Mouse (Mus musculus): ENCODE results near the gene Arhgap42. TPM values are rescaled to one million over a fixed set of nuclear protein-coding genes. Genes with fewer than 3 reads are reported as not detected.

Gene Arhgap42
- polyA plus RNA-seq, 1 experiment, result 1.4 TPM

GRCm38 (mm10) chr9:9248529-9248928 lies 9.6 kb upstream of the Arhgap42 start:
- no peak overlapping the region for H3K27ac ChIP-seq (ENCODE audit: control insufficient read depth, insufficient read depth, low read depth, low read length)
- H3K27me3 ChIP-seq (ENCODE audit: control insufficient read depth, insufficient read depth, low read length), result no peaks in the 10 kb centered on the region
- H3K4me3 ChIP-seq (ENCODE audit: control insufficient read depth, low read depth, low read length), result no peak overlapping the region
- TF ChIP-seq POLR2A (IDR thresholded peaks at IDR 0.05; ENCODE audit: control insufficient read depth, low read depth, low read length) (no peak), CTCF (IDR thresholded peaks at IDR 0.05; ENCODE audit: control insufficient read depth, insufficient read depth, insufficient replicate concordance, low read depth, low read length) (no peak)
- H3K4me1 ChIP-seq (ENCODE audit: control insufficient read depth, insufficient read depth, low read length), result no peaks in the 10 kb centered on the region
- no peaks in the 10 kb centered on the region for H3K36me3 ChIP-seq (ENCODE audit: control insufficient read depth, insufficient read depth, low read length)

DNA sequence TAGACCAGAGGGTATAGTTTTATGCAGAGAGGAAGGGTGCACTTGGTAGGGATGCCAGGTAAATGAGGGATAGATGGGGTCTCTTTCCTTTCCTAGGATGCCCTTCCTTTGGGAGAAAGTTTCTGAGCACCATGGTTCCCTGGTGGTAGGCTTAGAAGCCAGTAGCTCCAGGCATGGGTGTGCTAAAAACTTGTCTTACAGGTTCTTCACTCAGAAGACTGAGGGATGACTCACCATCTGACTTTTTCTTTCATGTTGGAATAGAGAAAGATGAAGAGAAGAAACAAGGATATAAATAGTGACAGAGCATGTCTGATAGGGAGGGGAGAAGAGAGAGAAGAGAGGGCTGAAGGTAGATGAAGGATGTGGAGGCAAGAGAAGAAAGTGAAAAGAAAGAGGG lies 7.1 kb upstream of the Arhgap42 start:
- Histone ChIP-seq H3K4me3 (ENCODE audit: control insufficient read depth, low read depth, low read length) (no peak overlapping the region), H3K27me3 (ENCODE audit: control insufficient read depth, insufficient read depth, low read length) (no peaks in the 10 kb centered on the region), H3K36me3 (ENCODE audit: control insufficient read depth, insufficient read depth, low read length) (no peaks in the 10 kb centered on the region), H3K4me1 (ENCODE audit: control insufficient read depth, insufficient read depth, low read length) (no peaks in the 10 kb centered on the region), H3K27ac (ENCODE audit: control insufficient read depth, insufficient read depth, low read depth, low read length) (no peak overlapping the region)
- no peak for TF ChIP-seq CTCF (IDR thresholded peaks at IDR 0.05; ENCODE audit: control insufficient read depth, insufficient read depth, insufficient replicate concordance, low read depth, low read length)
- no peak for TF ChIP-seq POLR2A (IDR thresholded peaks at IDR 0.05; ENCODE audit: control insufficient read depth, low read depth, low read length)

GRCm38 (mm10) chr9:9243834-9244233 lies 4.9 kb upstream of the Arhgap42 start:
- Histone ChIP-seq H3K27me3 (ENCODE audit: control insufficient read depth, insufficient read depth, low read length) (no peaks in the 10 kb centered on the region), H3K27ac (ENCODE audit: control insufficient read depth, insufficient read depth, low read depth, low read length) (no peak overlapping the region), H3K4me1 (ENCODE audit: control insufficient read depth, insufficient read depth, low read length) (peaks cover 3% of the 10 kb centered on the region), H3K36me3 (ENCODE audit: control insufficient read depth, insufficient read depth, low read length) (no peaks in the 10 kb centered on the region), H3K4me3 (ENCODE audit: control insufficient read depth, low read depth, low read length) (no peak overlapping the region)
- TF ChIP-seq POLR2A (IDR thresholded peaks at IDR 0.05; ENCODE audit: control insufficient read depth, low read depth, low read length) (no peak), CTCF (IDR thresholded peaks at IDR 0.05; ENCODE audit: control insufficient read depth, insufficient read depth, insufficient replicate concordance, low read depth, low read length) (no peak)

GRCm38 (mm10) chr9:9241202-9241795 lies 2.4 kb upstream of the Arhgap42 start:
- Histone ChIP-seq H3K4me1 (ENCODE audit: control insufficient read depth, insufficient read depth, low read length) (peaks cover 3% of the 10 kb centered on the region), H3K4me3 (ENCODE audit: control insufficient read depth, low read depth, low read length) (no peak overlapping the region), H3K27me3 (ENCODE audit: control insufficient read depth, insufficient read depth, low read length) (no peaks in the 10 kb centered on the region), H3K27ac (ENCODE audit: control insufficient read depth, insufficient read depth, low read depth, low read length) (no peak overlapping the region), H3K36me3 (ENCODE audit: control insufficient read depth, insufficient read depth, low read length) (no peaks in the 10 kb centered on the region)
- TF ChIP-seq CTCF (IDR thresholded peaks at IDR 0.05; ENCODE audit: control insufficient read depth, insufficient read depth, insufficient replicate concordance, low read depth, low read length) (no peak), POLR2A (IDR thresholded peaks at IDR 0.05; ENCODE audit: control insufficient read depth, low read depth, low read length) (no peak)

DNA sequence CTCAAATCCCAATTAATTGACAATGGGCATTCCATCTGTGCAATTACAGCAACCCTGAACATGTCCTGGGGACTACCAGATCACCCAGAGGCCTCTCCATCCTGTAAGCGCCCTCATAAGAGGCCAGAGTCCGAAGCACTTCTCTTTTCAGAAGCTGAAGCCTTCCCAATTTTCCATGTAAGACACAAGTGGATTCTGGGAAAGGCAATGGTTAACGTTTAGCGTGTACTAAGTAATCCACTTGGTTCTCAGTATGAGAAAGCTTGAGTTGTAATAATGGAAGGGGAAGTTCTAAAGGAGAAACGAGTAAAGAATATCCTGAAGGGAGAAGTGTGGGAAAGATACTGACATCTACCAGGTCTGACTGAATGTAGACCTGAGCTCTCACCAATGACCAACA lies 1.4 kb downstream of the Arhgap42 start:
- Histone ChIP-seq H3K4me1 (ENCODE audit: control insufficient read depth, insufficient read depth, low read length) (peaks cover 3% of the 10 kb centered on the region), H3K36me3 (ENCODE audit: control insufficient read depth, insufficient read depth, low read length) (no peaks in the 10 kb centered on the region), H3K4me3 (ENCODE audit: control insufficient read depth, low read depth, low read length) (no peak overlapping the region), H3K27me3 (ENCODE audit: control insufficient read depth, insufficient read depth, low read length) (no peaks in the 10 kb centered on the region), H3K27ac (ENCODE audit: control insufficient read depth, insufficient read depth, low read depth, low read length) (no peak overlapping the region)
- TF ChIP-seq POLR2A (IDR thresholded peaks at IDR 0.05; ENCODE audit: control insufficient read depth, low read depth, low read length) (no peak), CTCF (IDR thresholded peaks at IDR 0.05; ENCODE audit: control insufficient read depth, insufficient read depth, insufficient replicate concordance, low read depth, low read length) (no peak)

DNA sequence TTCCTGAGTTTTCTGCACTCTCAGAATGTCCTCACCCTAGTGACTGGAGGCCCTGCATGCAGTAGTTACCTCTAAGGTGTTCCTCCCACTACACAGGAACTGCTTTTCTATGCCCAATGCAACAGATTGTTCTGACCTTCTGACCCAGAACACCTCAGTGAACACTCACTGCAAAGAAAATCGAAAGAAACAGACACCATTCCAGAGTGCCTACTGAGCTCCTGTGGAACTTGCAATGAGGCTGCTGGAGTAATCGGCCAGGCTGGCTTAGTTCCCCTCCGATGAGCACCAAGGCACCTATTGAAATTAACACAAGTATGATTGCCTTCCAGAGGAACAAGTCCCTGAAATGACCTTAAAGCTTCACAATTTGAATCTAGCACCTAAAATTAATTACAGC lies 9.2 kb downstream of the Arhgap42 start:
- Histone ChIP-seq H3K36me3 (ENCODE audit: control insufficient read depth, insufficient read depth, low read length) (no peaks in the 10 kb centered on the region), H3K4me3 (ENCODE audit: control insufficient read depth, low read depth, low read length) (no peak overlapping the region), H3K4me1 (ENCODE audit: control insufficient read depth, insufficient read depth, low read length) (peaks cover 2% of the 10 kb centered on the region; the same call in 1 of the 2 replicates), H3K27me3 (ENCODE audit: control insufficient read depth, insufficient read depth, low read length) (no peaks in the 10 kb centered on the region), H3K27ac (ENCODE audit: control insufficient read depth, insufficient read depth, low read depth, low read length) (no peak overlapping the region)
- TF ChIP-seq CTCF (IDR thresholded peaks at IDR 0.05; ENCODE audit: control insufficient read depth, insufficient read depth, insufficient replicate concordance, low read depth, low read length), result no peak

DNA sequence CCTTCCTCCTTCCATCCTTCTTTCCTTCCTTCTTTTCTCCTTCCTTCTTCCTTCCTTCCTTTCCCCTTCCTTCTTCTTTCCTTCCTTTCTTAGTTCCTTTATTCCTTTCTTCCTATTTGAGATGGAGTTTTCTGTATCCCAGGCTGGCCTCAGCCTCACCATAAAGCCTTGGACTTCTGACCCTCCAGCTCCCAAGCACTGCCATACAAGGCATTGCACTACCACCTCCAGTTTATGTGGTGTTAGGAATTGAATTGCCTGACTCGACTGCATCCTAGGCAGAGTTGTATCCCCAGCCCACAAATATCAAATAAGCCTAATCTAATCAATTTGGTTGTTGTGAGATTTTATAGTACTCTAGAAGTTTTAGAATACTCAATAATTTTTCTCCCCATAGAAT lies 14.1 kb downstream of the Arhgap42 start:
- no peak overlapping the region for H3K4me3 ChIP-seq (ENCODE audit: control insufficient read depth, low read depth, low read length)
- no peaks in the 10 kb centered on the region for H3K36me3 ChIP-seq (ENCODE audit: control insufficient read depth, insufficient read depth, low read length)
- H3K4me1 ChIP-seq (ENCODE audit: control insufficient read depth, insufficient read depth, low read length), result no peaks in the 10 kb centered on the region
- no peak overlapping the region for H3K27ac ChIP-seq (ENCODE audit: control insufficient read depth, insufficient read depth, low read depth, low read length)
- no peaks in the 10 kb centered on the region for H3K27me3 ChIP-seq (ENCODE audit: control insufficient read depth, insufficient read depth, low read length)
- TF ChIP-seq POLR2A (IDR thresholded peaks at IDR 0.05; ENCODE audit: control insufficient read depth, low read depth, low read length) (no peak), CTCF (IDR thresholded peaks at IDR 0.05; ENCODE audit: control insufficient read depth, insufficient read depth, insufficient replicate concordance, low read depth, low read length) (no peak)

DNA sequence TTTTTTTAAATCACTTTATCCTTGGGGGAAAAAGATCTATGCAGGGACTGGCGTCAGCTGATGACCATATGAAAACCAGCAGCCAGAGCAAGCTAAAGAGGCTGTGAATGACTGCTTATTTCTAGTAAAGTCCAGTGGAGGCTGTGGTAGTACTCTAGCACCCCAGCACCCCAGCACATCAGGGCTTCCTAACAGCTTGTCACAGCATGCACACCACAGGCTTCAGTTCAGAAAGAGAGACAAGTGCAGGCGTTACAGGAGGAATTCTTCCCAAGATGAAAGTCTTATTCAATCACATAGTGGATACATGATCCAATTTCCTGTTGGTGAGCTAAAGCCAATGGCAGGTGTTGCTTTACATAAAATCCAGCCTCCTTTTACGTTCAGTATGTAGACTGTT lies 15.5 kb downstream of the Arhgap42 start:
- TF ChIP-seq POLR2A (IDR thresholded peaks at IDR 0.05; ENCODE audit: control insufficient read depth, low read depth, low read length) (no peak), CTCF (IDR thresholded peaks at IDR 0.05; ENCODE audit: control insufficient read depth, insufficient read depth, insufficient replicate concordance, low read depth, low read length) (no peak)
- Histone ChIP-seq H3K4me1 (ENCODE audit: control insufficient read depth, insufficient read depth, low read length) (no peaks in the 10 kb centered on the region), H3K27ac (ENCODE audit: control insufficient read depth, insufficient read depth, low read depth, low read length) (no peak overlapping the region), H3K36me3 (ENCODE audit: control insufficient read depth, insufficient read depth, low read length) (no peaks in the 10 kb centered on the region), H3K27me3 (ENCODE audit: control insufficient read depth, insufficient read depth, low read length) (no peaks in the 10 kb centered on the region), H3K4me3 (ENCODE audit: control insufficient read depth, low read depth, low read length) (no peak overlapping the region)

Data from testis, adult 2 months (tissue).